Mouse (Mus musculus): ENCODE results near the gene Olfr566. TPM values are rescaled to one million over a fixed set of nuclear protein-coding genes. Genes with fewer than 3 reads are reported as not detected.

The Olfr566 gene
- total RNA-seq (2014; rRNA removed) (not detected in 2 replicates), polyA plus RNA-seq (2015; fragmentation: Nextera tagmentation; extraction: Ambion mirVana) (not detected in 2 replicates)

DNA sequence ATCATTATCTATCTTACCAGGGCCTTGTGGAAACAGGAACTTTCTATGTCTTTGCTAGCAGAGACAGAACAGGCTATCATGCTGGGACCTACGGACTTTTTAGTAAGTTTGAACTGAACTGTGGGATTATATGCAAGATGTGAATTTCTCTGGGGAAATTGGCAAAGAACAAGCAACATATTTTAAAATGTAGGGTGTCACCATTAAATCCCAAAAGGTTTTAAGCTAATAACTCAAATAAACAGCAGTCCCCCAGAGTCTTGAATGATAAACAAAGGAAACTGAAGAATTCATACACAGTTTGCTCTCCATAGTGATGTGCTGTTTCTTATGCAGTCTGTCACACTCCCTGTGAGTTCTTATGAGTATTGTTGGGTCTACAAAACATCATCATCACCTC is at the start of gene Olfr566:
TSS of gene Olfr566 (minus strand) at position 101 of the 400 bp plus-strand sequence.
- no peak for TF ChIP-seq CTCF (IDR thresholded peaks at IDR 0.05; ENCODE audit: low read depth)
- WGBS = 88% methylated on average over 1 of the region's 1 CpGs
- Histone ChIP-seq H3K4me1 (ENCODE audit: insufficient read depth) (no peaks in the 10 kb centered on the region), H3K4me2 (ENCODE audit: low read depth) (no peak within 1 kb of the TSS), H3K9ac (no peak within 1 kb of the TSS), H3K27me3 (ENCODE audit: insufficient read depth, low read length) (no peaks in the 10 kb centered on the region), H3K36me3 (ENCODE audit: insufficient read depth) (no peaks in the 10 kb centered on the region), H3K9me3 (ENCODE audit: low read length) (no peaks in the 10 kb centered on the region), H3K4me3 (ENCODE audit: low read depth, low read length) (no peak within 1 kb of the TSS), H3K27ac (ENCODE audit: low read depth, low read length) (no peak within 1 kb of the TSS)
- no peak for DNase-seq
- no peak for ATAC-seq

DNA sequence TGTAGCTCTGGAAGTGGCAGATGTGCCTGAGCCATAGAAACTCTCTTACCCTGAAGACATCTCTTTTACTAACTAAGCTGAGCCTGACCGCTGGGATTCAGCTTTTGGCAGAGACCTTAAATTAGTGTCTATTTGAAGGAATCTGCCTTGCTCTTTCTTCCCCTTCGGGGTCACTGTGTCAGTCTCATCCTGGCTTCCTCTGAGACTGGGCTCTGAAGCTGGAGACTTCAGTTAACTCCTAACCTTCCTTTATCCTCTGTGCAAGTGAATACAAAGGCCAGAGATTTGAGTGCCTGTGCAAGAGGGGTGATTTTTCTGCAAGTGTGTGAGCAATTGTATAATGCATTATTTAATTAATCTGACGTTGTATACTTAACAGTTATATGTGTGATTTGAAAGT is 32.2 kb upstream of the Olfr566 start, which contains the start of gene Olfr569:
TSS of gene Olfr569 (minus strand) at position 101 of the 400 bp plus-strand sequence.
- ATAC-seq (no peak), DNase-seq (no peak)
- H3K9me3 ChIP-seq (ENCODE audit: low read length) = no peaks in the 10 kb centered on the region
- H3K4me1 ChIP-seq (ENCODE audit: insufficient read depth) = no peaks in the 10 kb centered on the region
- H3K4me3 ChIP-seq (ENCODE audit: low read depth, low read length) = no peak within 1 kb of the TSS
- no peaks in the 10 kb centered on the region for H3K36me3 ChIP-seq (ENCODE audit: insufficient read depth)
- H3K27ac ChIP-seq (ENCODE audit: low read depth, low read length) = no peak within 1 kb of the TSS
- H3K9ac ChIP-seq = no peak within 1 kb of the TSS
- no peak for TF ChIP-seq CTCF (IDR thresholded peaks at IDR 0.05; ENCODE audit: low read depth)
- H3K4me2 ChIP-seq (ENCODE audit: low read depth) = no peak within 1 kb of the TSS
- H3K27me3 ChIP-seq (ENCODE audit: insufficient read depth, low read length) = no peaks in the 10 kb centered on the region
- 75% methylated on average over 3 of the region's 3 CpGs for WGBS

DNA sequence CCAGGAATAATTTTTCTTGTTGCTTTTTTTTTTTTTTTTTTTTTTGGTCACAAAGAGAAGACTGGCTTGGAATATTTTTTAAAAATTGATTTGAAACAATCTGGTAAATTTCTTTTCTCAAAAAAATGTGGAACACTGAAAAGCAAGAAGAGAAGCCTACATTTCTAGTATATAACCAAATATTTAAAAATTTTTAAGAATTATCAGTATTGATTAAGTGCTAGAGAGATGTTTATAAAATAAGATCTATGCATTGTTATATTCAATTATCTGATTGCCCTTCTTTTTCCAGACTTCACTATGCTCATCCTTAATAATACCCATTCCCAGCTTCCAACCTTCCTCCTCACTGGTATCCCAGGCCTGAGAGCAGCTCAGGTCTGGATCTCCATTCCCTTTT is 18.3 kb upstream of the Olfr566 start, which contains the start of gene Olfr568:
TSS of gene Olfr568 (plus strand) at position 301 of the 400 bp plus-strand sequence.
- no peak within 1 kb of the TSS for H3K9ac ChIP-seq
- TF ChIP-seq CTCF (IDR thresholded peaks at IDR 0.05; ENCODE audit: low read depth) = no peak
- no peaks in the 10 kb centered on the region for H3K36me3 ChIP-seq (ENCODE audit: insufficient read depth)
- H3K4me3 ChIP-seq (ENCODE audit: low read depth, low read length) = no peak within 1 kb of the TSS
- ATAC-seq = no peak
- H3K4me1 ChIP-seq (ENCODE audit: insufficient read depth) = no peaks in the 10 kb centered on the region
- no peaks in the 10 kb centered on the region for H3K27me3 ChIP-seq (ENCODE audit: insufficient read depth, low read length)
- H3K4me2 ChIP-seq (ENCODE audit: low read depth) = no peak within 1 kb of the TSS
- H3K9me3 ChIP-seq (ENCODE audit: low read length) = no peaks in the 10 kb centered on the region
- no peak for DNase-seq
- H3K27ac ChIP-seq (ENCODE audit: low read depth, low read length) = no peak within 1 kb of the TSS

DNA sequence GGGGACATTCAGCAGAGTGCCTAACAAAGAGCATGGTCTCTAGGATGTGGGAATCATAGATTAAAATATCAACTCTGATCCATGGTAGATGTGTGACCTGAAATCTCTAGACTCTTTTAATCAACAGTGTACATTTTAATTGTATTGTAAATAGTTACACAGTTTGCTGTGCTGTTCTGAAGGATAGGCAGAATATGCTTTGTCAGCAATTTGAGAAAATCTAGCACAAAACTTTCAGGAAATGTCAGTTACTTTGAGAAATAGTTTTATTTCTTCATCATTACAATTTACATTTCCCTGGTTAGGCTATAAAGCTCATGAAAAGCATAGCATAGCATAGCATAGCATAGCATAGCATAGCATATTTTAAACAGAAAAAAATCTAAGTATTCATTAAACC is 2.8 kb downstream of the Olfr566 start:
- ATAC-seq (no peak), DNase-seq (no peak)
- Histone ChIP-seq H3K4me1 (ENCODE audit: insufficient read depth) (no peaks in the 10 kb centered on the region), H3K36me3 (ENCODE audit: insufficient read depth) (no peaks in the 10 kb centered on the region), H3K4me3 (ENCODE audit: low read depth, low read length) (no peak overlapping the region), H3K4me2 (ENCODE audit: low read depth) (no peak overlapping the region), H3K9me3 (ENCODE audit: low read length) (no peaks in the 10 kb centered on the region), H3K27me3 (ENCODE audit: insufficient read depth, low read length) (no peaks in the 10 kb centered on the region), H3K9ac (no peak overlapping the region), H3K27ac (ENCODE audit: low read depth, low read length) (no peak overlapping the region)
- no peak for TF ChIP-seq CTCF (IDR thresholded peaks at IDR 0.05; ENCODE audit: low read depth)

Other genes starting within 250 kb of the Olfr566 start
- not detected in 2 replicates for gene Olfr553, start 240.5 kb downstream of the Olfr566 start, total RNA-seq (2014; rRNA removed)
- not detected in 2 replicates for gene Olfr553, start 240.5 kb downstream of the Olfr566 start, polyA plus RNA-seq (2015; fragmentation: Nextera tagmentation; extraction: Ambion mirVana)
- gene Olfr554, start 220.3 kb downstream of the Olfr566 start, total RNA-seq (2014; rRNA removed) = not detected in 2 replicates
- gene Olfr554, start 220.3 kb downstream of the Olfr566 start, polyA plus RNA-seq (2015; fragmentation: Nextera tagmentation; extraction: Ambion mirVana) = not detected in 2 replicates
- gene Olfr555, start 199.9 kb downstream of the Olfr566 start, total RNA-seq (2014; rRNA removed) = not detected in 2 replicates
- not detected in 2 replicates for gene Olfr555, start 199.9 kb downstream of the Olfr566 start, polyA plus RNA-seq (2015; fragmentation: Nextera tagmentation; extraction: Ambion mirVana)
- not detected in 2 replicates for gene Olfr556, start 193.9 kb downstream of the Olfr566 start, total RNA-seq (2014; rRNA removed)
- gene Olfr556, start 193.9 kb downstream of the Olfr566 start, polyA plus RNA-seq (2015; fragmentation: Nextera tagmentation; extraction: Ambion mirVana) = not detected in 2 replicates
- 4.2 and 6.8 TPM in 2 replicates for gene Trim68, start 171.4 kb downstream of the Olfr566 start, total RNA-seq (2014; rRNA removed)
- gene Trim68, start 171.4 kb downstream of the Olfr566 start, polyA plus RNA-seq (2015; fragmentation: Nextera tagmentation; extraction: Ambion mirVana) = 2.2 and 4.0 TPM in 2 replicates
- not detected in 2 replicates for gene Olfr557, start 162.9 kb downstream of the Olfr566 start, total RNA-seq (2014; rRNA removed)
- not detected in 2 replicates for gene Olfr557, start 162.9 kb downstream of the Olfr566 start, polyA plus RNA-seq (2015; fragmentation: Nextera tagmentation; extraction: Ambion mirVana)
- not detected in 2 replicates for gene Olfr558, start 156.6 kb downstream of the Olfr566 start, total RNA-seq (2014; rRNA removed)
- 0.04 TPM in 1 of 2 replicates, not detected in the other for gene Olfr558, start 156.6 kb downstream of the Olfr566 start, polyA plus RNA-seq (2015; fragmentation: Nextera tagmentation; extraction: Ambion mirVana)
- not detected in 2 replicates for gene Olfr33, start 139.7 kb downstream of the Olfr566 start, total RNA-seq (2014; rRNA removed)
- gene Olfr33, start 139.7 kb downstream of the Olfr566 start, polyA plus RNA-seq (2015; fragmentation: Nextera tagmentation; extraction: Ambion mirVana) = not detected in 2 replicates
- not detected in 2 replicates for gene Olfr559, start 131.3 kb downstream of the Olfr566 start, total RNA-seq (2014; rRNA removed)
- not detected in 2 replicates for gene Olfr559, start 131.3 kb downstream of the Olfr566 start, polyA plus RNA-seq (2015; fragmentation: Nextera tagmentation; extraction: Ambion mirVana)
- gene Olfr560, start 99.4 kb downstream of the Olfr566 start, total RNA-seq (2014; rRNA removed) = not detected in 2 replicates
- not detected in 2 replicates for gene Olfr560, start 99.4 kb downstream of the Olfr566 start, polyA plus RNA-seq (2015; fragmentation: Nextera tagmentation; extraction: Ambion mirVana)
- gene Olfr78, start 99.3 kb downstream of the Olfr566 start, total RNA-seq (2014; rRNA removed) = not detected in 2 replicates
- 0.04 TPM in 1 of 2 replicates, not detected in the other for gene Olfr78, start 99.3 kb downstream of the Olfr566 start, polyA plus RNA-seq (2015; fragmentation: Nextera tagmentation; extraction: Ambion mirVana)
- not detected in 2 replicates for gene Olfr561, start 87.5 kb downstream of the Olfr566 start, total RNA-seq (2014; rRNA removed)
- not detected in 2 replicates for gene Olfr561, start 87.5 kb downstream of the Olfr566 start, polyA plus RNA-seq (2015; fragmentation: Nextera tagmentation; extraction: Ambion mirVana)
- not detected in 2 replicates for gene Olfr564, start 55.3 kb downstream of the Olfr566 start, total RNA-seq (2014; rRNA removed)
- gene Olfr564, start 55.3 kb downstream of the Olfr566 start, polyA plus RNA-seq (2015; fragmentation: Nextera tagmentation; extraction: Ambion mirVana) = not detected in 2 replicates
- not detected in 2 replicates for gene Olfr568, start 18.4 kb upstream of the Olfr566 start, total RNA-seq (2014; rRNA removed)
- gene Olfr568, start 18.4 kb upstream of the Olfr566 start, polyA plus RNA-seq (2015; fragmentation: Nextera tagmentation; extraction: Ambion mirVana) = not detected in 2 replicates
- not detected in 2 replicates for gene Olfr569, start 32.1 kb upstream of the Olfr566 start, total RNA-seq (2014; rRNA removed)
- not detected in 2 replicates for gene Olfr569, start 32.1 kb upstream of the Olfr566 start, polyA plus RNA-seq (2015; fragmentation: Nextera tagmentation; extraction: Ambion mirVana)
- gene Olfr570, start 35.8 kb upstream of the Olfr566 start, total RNA-seq (2014; rRNA removed) = not detected in 2 replicates
- 0.23 TPM in 1 of 2 replicates, not detected in the other for gene Olfr570, start 35.8 kb upstream of the Olfr566 start, polyA plus RNA-seq (2015; fragmentation: Nextera tagmentation; extraction: Ambion mirVana)
- not detected in 2 replicates for gene Olfr571, start 58.8 kb upstream of the Olfr566 start, total RNA-seq (2014; rRNA removed)
- not detected in 2 replicates for gene Olfr571, start 58.8 kb upstream of the Olfr566 start, polyA plus RNA-seq (2015; fragmentation: Nextera tagmentation; extraction: Ambion mirVana)
- not detected in 2 replicates for gene Olfr572, start 65.6 kb upstream of the Olfr566 start, total RNA-seq (2014; rRNA removed)
- not detected in 2 replicates for gene Olfr572, start 65.6 kb upstream of the Olfr566 start, polyA plus RNA-seq (2015; fragmentation: Nextera tagmentation; extraction: Ambion mirVana)
- gene Olfr573-ps1, start 83.8 kb upstream of the Olfr566 start, total RNA-seq (2014; rRNA removed) = not detected in 2 replicates
- not detected in 2 replicates for gene Olfr573-ps1, start 83.8 kb upstream of the Olfr566 start, polyA plus RNA-seq (2015; fragmentation: Nextera tagmentation; extraction: Ambion mirVana)
- gene Olfr574, start 89.7 kb upstream of the Olfr566 start, total RNA-seq (2014; rRNA removed) = not detected in 2 replicates
- not detected in 2 replicates for gene Olfr574, start 89.7 kb upstream of the Olfr566 start, polyA plus RNA-seq (2015; fragmentation: Nextera tagmentation; extraction: Ambion mirVana)
- gene Olfr575, start 100.0 kb upstream of the Olfr566 start, total RNA-seq (2014; rRNA removed) = not detected in 2 replicates
- gene Olfr575, start 100.0 kb upstream of the Olfr566 start, polyA plus RNA-seq (2015; fragmentation: Nextera tagmentation; extraction: Ambion mirVana) = not detected in 2 replicates
- gene Olfr576, start 103.9 kb upstream of the Olfr566 start, total RNA-seq (2014; rRNA removed) = not detected in 2 replicates
- not detected in 2 replicates for gene Olfr576, start 103.9 kb upstream of the Olfr566 start, polyA plus RNA-seq (2015; fragmentation: Nextera tagmentation; extraction: Ambion mirVana)
- gene Olfr577, start 117.2 kb upstream of the Olfr566 start, total RNA-seq (2014; rRNA removed) = not detected in 2 replicates
- gene Olfr577, start 117.2 kb upstream of the Olfr566 start, polyA plus RNA-seq (2015; fragmentation: Nextera tagmentation; extraction: Ambion mirVana) = not detected in 2 replicates
- not detected in 2 replicates for gene Olfr578, start 130.6 kb upstream of the Olfr566 start, total RNA-seq (2014; rRNA removed)
- not detected in 2 replicates for gene Olfr578, start 130.6 kb upstream of the Olfr566 start, polyA plus RNA-seq (2015; fragmentation: Nextera tagmentation; extraction: Ambion mirVana)
- not detected in 2 replicates for gene Olfr582, start 179.3 kb upstream of the Olfr566 start, total RNA-seq (2014; rRNA removed)
- not detected in 2 replicates for gene Olfr582, start 179.3 kb upstream of the Olfr566 start, polyA plus RNA-seq (2015; fragmentation: Nextera tagmentation; extraction: Ambion mirVana)
- not detected in 2 replicates for gene Olfr583, start 192.5 kb upstream of the Olfr566 start, total RNA-seq (2014; rRNA removed)
- not detected in 2 replicates for gene Olfr583, start 192.5 kb upstream of the Olfr566 start, polyA plus RNA-seq (2015; fragmentation: Nextera tagmentation; extraction: Ambion mirVana)
- gene Olfr584, start 223.1 kb upstream of the Olfr566 start, total RNA-seq (2014; rRNA removed) = not detected in 2 replicates
- gene Olfr584, start 223.1 kb upstream of the Olfr566 start, polyA plus RNA-seq (2015; fragmentation: Nextera tagmentation; extraction: Ambion mirVana) = not detected in 2 replicates
- gene Olfr585, start 239.0 kb upstream of the Olfr566 start, total RNA-seq (2014; rRNA removed) = not detected in 2 replicates
- not detected in 2 replicates for gene Olfr585, start 239.0 kb upstream of the Olfr566 start, polyA plus RNA-seq (2015; fragmentation: Nextera tagmentation; extraction: Ambion mirVana)